Mouse (Mus musculus): ENCODE measurements around the gene Rinl. TPM values are rescaled to one million over a fixed set of nuclear protein-coding genes. Genes with fewer than 3 reads are reported as not detected.

Gene Rinl
- polyA plus RNA-seq, 1 experiment from 2014 or later, result 3.3 TPM

GRCm38 (mm10) chr7:28799994-28800393 lies 11.2 kb downstream of the Rinl start:
- WGBS, result 91% methylated on average over 9 of the region's 9 CpGs
- Histone ChIP-seq H3K27me3 (ENCODE audit: control insufficient read depth, insufficient read depth, low read length) (no peaks in the 10 kb centered on the region), H3K4me2 (replicated peaks; ENCODE audit: low read depth, low read length) (no peak overlapping the region), H3K9ac (replicated peaks; ENCODE audit: low read depth, low read length) (no peak overlapping the region), H3K9me3 (ENCODE audit: control insufficient read depth, low read depth, low read length) (no peaks in the 10 kb centered on the region), H3K36me3 (ENCODE audit: control insufficient read depth, insufficient read depth, low read length) (no peaks in the 10 kb centered on the region), H3K4me3 (ENCODE audit: low read depth, low read length) (no peak overlapping the region), H3K27ac (ENCODE audit: low read length) (no peak overlapping the region), H3K4me1 (ENCODE audit: control insufficient read depth, insufficient read depth, low read length) (peaks cover 31% of the 10 kb centered on the region)
- ATAC-seq (ENCODE audit: insufficient number of reproducible peaks, insufficient read depth, low FRiP score, low read depth), result no peak

DNA sequence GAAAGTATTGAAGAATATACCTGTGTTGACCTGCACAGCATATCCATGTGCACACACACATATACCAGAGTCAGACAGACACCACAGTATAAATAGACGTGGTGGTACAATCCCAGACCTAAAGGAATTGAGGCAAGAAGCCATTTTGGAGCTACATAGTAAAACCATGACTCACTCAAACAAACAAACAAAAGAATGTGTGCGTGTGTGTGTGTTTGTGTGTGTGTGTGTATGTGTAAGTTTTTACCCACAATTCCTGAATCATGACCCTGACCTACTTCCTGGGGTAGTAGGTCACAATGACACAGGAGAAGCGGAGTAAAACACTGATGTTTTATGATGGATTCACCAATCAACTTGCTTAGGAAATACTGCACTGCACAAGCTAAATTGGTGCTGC lies 12.7 kb downstream of the Rinl start:
- Histone ChIP-seq H3K4me2 (replicated peaks; ENCODE audit: low read depth, low read length) (peak overlapping the region; percentile 8; the same call in 1 of the 2 replicates), H3K27ac (ENCODE audit: low read length) (peak overlapping the region; percentile 96), H3K27me3 (ENCODE audit: control insufficient read depth, insufficient read depth, low read length) (no peaks in the 10 kb centered on the region), H3K4me1 (ENCODE audit: control insufficient read depth, insufficient read depth, low read length) (peaks cover 31% of the 10 kb centered on the region), H3K9ac (replicated peaks; ENCODE audit: low read depth, low read length) (no peak overlapping the region), H3K36me3 (ENCODE audit: control insufficient read depth, insufficient read depth, low read length) (no peaks in the 10 kb centered on the region), H3K9me3 (ENCODE audit: control insufficient read depth, low read depth, low read length) (no peaks in the 10 kb centered on the region), H3K4me3 (ENCODE audit: low read depth, low read length) (no peak overlapping the region)
- WGBS, result 56% methylated on average over 3 of the region's 3 CpGs
- ATAC-seq (ENCODE audit: insufficient number of reproducible peaks, insufficient read depth, low FRiP score, low read depth), result no peak

- H3K27me3 ChIP-seq (ENCODE audit: control insufficient read depth, insufficient read depth, low read length), result no peaks in the 10 kb centered on the region
- WGBS, result 12% methylated on average over 10 of the region's 10 CpGs
- no peaks in the 10 kb centered on the region for H3K9me3 ChIP-seq (ENCODE audit: control insufficient read depth, low read depth, low read length)
- H3K4me2 ChIP-seq (replicated peaks; ENCODE audit: low read depth, low read length), result peak overlapping the region; percentile 8; the same call in 1 of the 2 replicates
- H3K36me3 ChIP-seq (ENCODE audit: control insufficient read depth, insufficient read depth, low read length), result no peaks in the 10 kb centered on the region
- peaks cover 31% of the 10 kb centered on the region for H3K4me1 ChIP-seq (ENCODE audit: control insufficient read depth, insufficient read depth, low read length)
- ATAC-seq (ENCODE audit: insufficient number of reproducible peaks, insufficient read depth, low FRiP score, low read depth), result peak; percentile 64
- H3K9ac ChIP-seq (replicated peaks; ENCODE audit: low read depth, low read length), result no peak overlapping the region
- peak overlapping the region; percentile 96 for H3K27ac ChIP-seq (ENCODE audit: low read length)
- H3K4me3 ChIP-seq (ENCODE audit: low read depth, low read length), result no peak overlapping the region
Observed at GRCm38 (mm10) chr7:28801901-28802670, 13.3 kb downstream of the Rinl start.

DNA sequence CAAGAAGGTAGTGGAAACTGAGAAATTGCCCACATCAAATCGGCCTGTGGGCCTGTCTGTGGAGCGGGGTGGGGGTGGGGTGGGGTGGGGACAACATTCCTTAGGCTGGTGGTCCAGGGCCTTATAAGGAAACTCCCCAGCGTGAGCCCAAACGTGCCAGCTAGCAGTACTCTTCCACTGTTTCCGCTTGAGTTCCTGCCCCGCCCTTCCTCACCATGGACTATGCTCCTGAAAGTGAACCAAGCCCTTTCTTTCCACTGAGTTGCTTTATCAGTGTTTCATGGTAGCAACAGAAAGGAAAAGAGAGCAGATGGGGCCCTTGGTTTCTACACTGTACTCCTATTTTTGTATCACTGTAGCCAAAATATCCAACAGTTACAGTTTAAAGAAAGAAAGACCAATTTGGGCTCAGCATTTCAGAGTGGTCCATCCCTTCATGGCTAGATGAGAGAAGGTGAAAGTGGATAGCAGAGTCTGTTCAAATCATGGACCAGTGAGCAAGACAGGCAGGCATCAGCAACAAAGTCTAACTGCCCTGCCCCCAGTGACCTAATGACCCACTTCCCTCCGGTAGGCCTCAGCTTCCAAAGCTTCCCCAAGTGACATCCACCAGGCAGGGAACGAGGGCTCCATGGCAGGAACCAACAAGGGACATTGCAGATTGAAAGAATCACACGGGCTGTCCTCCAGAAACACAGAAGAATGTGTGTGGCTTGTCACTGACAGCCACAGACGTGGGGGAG lies 14.2 kb downstream of the Rinl start:
- no peaks in the 10 kb centered on the region for H3K36me3 ChIP-seq (ENCODE audit: control insufficient read depth, insufficient read depth, low read length)
- WGBS, result 12% methylated on average over 10 of the region's 10 CpGs
- no peaks in the 10 kb centered on the region for H3K9me3 ChIP-seq (ENCODE audit: control insufficient read depth, low read depth, low read length)
- no peaks in the 10 kb centered on the region for H3K27me3 ChIP-seq (ENCODE audit: control insufficient read depth, insufficient read depth, low read length)
- ATAC-seq (ENCODE audit: insufficient number of reproducible peaks, insufficient read depth, low FRiP score, low read depth), result peak; percentile 77
- no peak overlapping the region for H3K9ac ChIP-seq (replicated peaks; ENCODE audit: low read depth, low read length)
- H3K4me1 ChIP-seq (ENCODE audit: control insufficient read depth, insufficient read depth, low read length), result peaks cover 36% of the 10 kb centered on the region
- H3K4me2 ChIP-seq (replicated peaks; ENCODE audit: low read depth, low read length), result peak overlapping the region; percentile 8
- peak overlapping the region; percentile 96 for H3K27ac ChIP-seq (ENCODE audit: low read length)
- H3K4me3 ChIP-seq (ENCODE audit: low read depth, low read length), result no peak overlapping the region

DNA sequence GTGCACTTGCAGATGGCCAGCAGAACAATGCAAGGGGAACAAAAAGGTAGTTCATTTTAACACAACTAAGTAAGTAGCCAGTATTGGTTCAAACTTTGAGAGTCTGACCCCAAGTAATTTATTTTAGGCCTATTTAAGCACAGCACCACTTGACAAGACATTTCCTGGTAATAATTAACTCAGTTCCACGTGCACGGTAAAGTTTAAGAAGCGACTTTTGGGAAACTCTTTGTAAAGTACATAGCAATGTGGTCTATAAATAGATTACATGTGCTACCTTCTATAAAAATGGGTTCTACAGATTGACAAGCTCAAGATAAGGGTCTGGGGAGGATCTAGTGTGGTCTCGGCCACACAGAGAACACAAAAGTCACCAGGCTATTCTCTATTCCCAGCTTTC lies 15.0 kb downstream of the Rinl start:
- H3K4me3 ChIP-seq (ENCODE audit: low read depth, low read length), result no peak overlapping the region
- H3K4me2 ChIP-seq (replicated peaks; ENCODE audit: low read depth, low read length), result peak overlapping the region; percentile 8; the same call in 1 of the 2 replicates
- H3K9ac ChIP-seq (replicated peaks; ENCODE audit: low read depth, low read length), result no peak overlapping the region
- no peaks in the 10 kb centered on the region for H3K9me3 ChIP-seq (ENCODE audit: control insufficient read depth, low read depth, low read length)
- peaks cover 38% of the 10 kb centered on the region for H3K4me1 ChIP-seq (ENCODE audit: control insufficient read depth, insufficient read depth, low read length)
- ATAC-seq (ENCODE audit: insufficient number of reproducible peaks, insufficient read depth, low FRiP score, low read depth), result peak; percentile 39; the same call in 1 of the 2 replicates
- H3K27me3 ChIP-seq (ENCODE audit: control insufficient read depth, insufficient read depth, low read length), result no peaks in the 10 kb centered on the region
- peak overlapping the region; percentile 96 for H3K27ac ChIP-seq (ENCODE audit: low read length)
- WGBS, result 27% methylated on average over 4 of the region's 4 CpGs
- no peaks in the 10 kb centered on the region for H3K36me3 ChIP-seq (ENCODE audit: control insufficient read depth, insufficient read depth, low read length)

DNA sequence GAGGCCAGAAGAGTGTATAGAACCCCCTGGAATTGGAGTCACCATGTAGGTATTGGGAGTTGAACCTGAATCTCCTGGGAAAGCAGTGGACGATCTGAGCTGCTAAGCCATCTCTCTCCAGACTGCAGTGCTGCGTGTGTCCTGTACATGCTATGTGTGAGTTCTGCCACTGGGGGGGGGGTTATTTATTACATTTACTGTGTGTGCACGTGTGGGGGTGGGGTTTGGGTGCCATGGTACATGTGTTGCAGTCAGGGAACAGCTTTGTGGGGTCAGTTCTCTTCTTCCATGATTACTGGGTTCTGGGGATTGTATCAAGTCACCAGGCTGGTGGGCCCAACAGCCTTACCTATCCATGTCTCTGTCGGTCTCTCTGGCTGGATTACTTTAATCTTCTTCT lies 18.1 kb downstream of the Rinl start:
- H3K9me3 ChIP-seq (ENCODE audit: control insufficient read depth, low read depth, low read length), result no peaks in the 10 kb centered on the region
- H3K4me3 ChIP-seq (ENCODE audit: low read depth, low read length), result no peak overlapping the region
- H3K36me3 ChIP-seq (ENCODE audit: control insufficient read depth, insufficient read depth, low read length), result no peaks in the 10 kb centered on the region
- no peak overlapping the region for H3K9ac ChIP-seq (replicated peaks; ENCODE audit: low read depth, low read length)
- no peak for ATAC-seq (ENCODE audit: insufficient number of reproducible peaks, insufficient read depth, low FRiP score, low read depth)
- no peaks in the 10 kb centered on the region for H3K27me3 ChIP-seq (ENCODE audit: control insufficient read depth, insufficient read depth, low read length)
- WGBS, result 79% methylated on average over 4 of the region's 4 CpGs
- H3K4me2 ChIP-seq (replicated peaks; ENCODE audit: low read depth, low read length), result no peak overlapping the region
- peaks cover 31% of the 10 kb centered on the region for H3K4me1 ChIP-seq (ENCODE audit: control insufficient read depth, insufficient read depth, low read length)
- no peak overlapping the region for H3K27ac ChIP-seq (ENCODE audit: low read length)

GRCm38 (mm10) chr7:28807641-28808220 lies 19.0 kb downstream of the Rinl start:
- H3K9ac ChIP-seq (replicated peaks; ENCODE audit: low read depth, low read length), result peak overlapping the region; percentile 82
- peaks cover 7% of the 10 kb centered on the region for H3K36me3 ChIP-seq (ENCODE audit: control insufficient read depth, insufficient read depth, low read length)
- peak overlapping the region; percentile 72 for H3K4me2 ChIP-seq (replicated peaks; ENCODE audit: low read depth, low read length)
- 36% methylated on average over 8 of the region's 8 CpGs for WGBS
- no peaks in the 10 kb centered on the region for H3K27me3 ChIP-seq (ENCODE audit: control insufficient read depth, insufficient read depth, low read length)
- no peak for ATAC-seq (ENCODE audit: insufficient number of reproducible peaks, insufficient read depth, low FRiP score, low read depth)
- H3K9me3 ChIP-seq (ENCODE audit: control insufficient read depth, low read depth, low read length), result no peaks in the 10 kb centered on the region
- peak overlapping the region; percentile 69 for H3K4me3 ChIP-seq (ENCODE audit: low read depth, low read length)
- H3K4me1 ChIP-seq (ENCODE audit: control insufficient read depth, insufficient read depth, low read length), result peaks cover 26% of the 10 kb centered on the region
- peak overlapping the region; percentile 100 for H3K27ac ChIP-seq (ENCODE audit: low read length)

GRCm38 (mm10) chr7:28808221-28808941 lies 19.6 kb downstream of the Rinl start, which contains the start of gene Hnrnpl:
Gene Hnrnpl, plus strand, starts transcription at chr7:28808541.
- Histone ChIP-seq H3K4me1 (ENCODE audit: control insufficient read depth, insufficient read depth, low read length) (peaks cover 24% of the 10 kb centered on the region), H3K27ac (ENCODE audit: low read length) (peak within 1 kb of the TSS; percentile 100), H3K4me2 (replicated peaks; ENCODE audit: low read depth, low read length) (peak within 1 kb of the TSS; percentile 72), H3K36me3 (ENCODE audit: control insufficient read depth, insufficient read depth, low read length) (peaks cover 14% of the 10 kb centered on the region), H3K9ac (replicated peaks; ENCODE audit: low read depth, low read length) (peak within 1 kb of the TSS; percentile 82), H3K27me3 (ENCODE audit: control insufficient read depth, insufficient read depth, low read length) (no peaks in the 10 kb centered on the region), H3K9me3 (ENCODE audit: control insufficient read depth, low read depth, low read length) (no peaks in the 10 kb centered on the region), H3K4me3 (ENCODE audit: low read depth, low read length) (peak within 1 kb of the TSS; percentile 69)
- ATAC-seq (ENCODE audit: insufficient number of reproducible peaks, insufficient read depth, low FRiP score, low read depth), result 0 out of 2 replicates have a peak, but pooled peaks have one; percentile 0
- 3% methylated on average over 35 of the region's 35 CpGs for WGBS
